Mouse (Mus musculus): ENCODE results near the gene Rab25.
"Not testable (repeated sequence)": the region's sequence is repeated elsewhere in the genome, so short reads cannot be mapped to it uniquely, and the experiment has no call there.

Gene Rab25

DNA sequence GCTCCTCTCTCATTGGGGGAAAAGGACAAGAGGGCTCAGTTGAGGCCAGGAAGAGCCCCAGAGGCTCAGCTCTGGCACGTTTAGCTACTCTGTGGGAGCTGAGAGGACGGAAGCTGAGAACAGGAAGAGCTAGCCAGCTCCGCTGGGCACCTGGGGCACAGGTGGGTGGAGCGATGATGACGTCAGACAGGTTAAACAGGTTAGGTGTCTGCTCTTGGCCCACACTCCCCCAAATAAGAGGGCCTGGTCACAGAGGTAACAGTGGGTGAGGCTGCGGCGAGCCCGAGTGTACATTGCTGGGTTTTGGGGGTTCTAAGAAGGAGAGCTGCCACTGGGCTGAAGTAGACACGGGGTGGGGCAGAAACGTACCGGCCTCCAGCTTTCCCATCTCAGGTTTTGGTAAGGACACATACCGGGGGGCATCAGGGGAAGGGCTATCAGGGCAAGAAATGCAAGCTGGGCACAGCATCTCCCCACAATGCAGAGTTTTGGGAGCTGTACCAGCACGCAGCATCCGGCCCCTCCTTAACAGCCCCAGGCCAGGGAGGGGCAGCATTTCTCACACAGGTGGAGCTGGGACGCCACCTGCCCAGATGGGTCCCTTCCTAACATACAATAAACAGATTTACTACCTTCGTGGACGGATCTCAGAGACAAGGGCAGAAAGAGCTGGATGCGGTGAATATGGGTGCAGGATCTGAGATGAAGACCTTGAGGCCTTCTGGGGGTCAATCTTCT, at the start of gene Rab25:
Gene Rab25 (minus strand): TSS at position 121 of the 738 bp plus-strand sequence.
- Histone ChIP-seq H3K4me3 (replicated peaks; ENCODE audit: low read length) (peak within 1 kb of the TSS; percentile 37), H3K36me3 (ENCODE audit: insufficient read depth, low read length) (peaks cover 23% of the 10 kb centered on the region), H3K9me3 (ENCODE audit: low read length) (no peaks in the 10 kb centered on the region), H3K27me3 (ENCODE audit: insufficient read depth, low read length) (no peaks in the 10 kb centered on the region), H3K4me1 (replicated peaks; ENCODE audit: low read depth, low read length) (peaks cover 83% of the 10 kb centered on the region)
- TF ChIP-seq POU5F1 (IDR thresholded peaks at IDR 0.05; ENCODE audit: borderline replicate concordance, low read length) (no peak), NANOG (IDR thresholded peaks at IDR 0.05; ENCODE audit: borderline replicate concordance, low read length) (no peak), CTCF (conservative IDR thresholded peaks at IDR 0.05; ENCODE audit: low read length) (no peak)

DNA sequence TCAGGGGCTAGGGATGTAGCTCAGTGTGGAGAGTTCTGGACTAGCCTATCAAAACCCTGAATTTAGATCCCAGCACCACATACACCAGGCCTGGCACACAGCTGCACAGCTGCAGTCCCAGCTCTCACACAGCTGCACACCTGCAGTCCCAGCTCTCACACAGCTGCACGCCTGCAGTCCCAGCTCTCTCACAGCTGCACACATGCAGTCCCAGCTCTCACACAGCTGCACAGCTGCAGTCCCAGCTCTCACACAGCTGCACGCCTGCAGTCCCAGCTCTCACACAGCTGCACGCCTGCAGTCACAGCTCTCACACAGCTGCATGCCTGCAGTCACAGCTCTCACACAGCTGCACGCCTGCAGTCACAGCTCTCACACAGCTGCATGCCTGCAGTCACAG, 48.4 kb upstream of the Rab25 start:
- H3K36me3 ChIP-seq (ENCODE audit: insufficient read depth, low read length); H3K9me3 ChIP-seq (ENCODE audit: low read length); H3K4me3 ChIP-seq (replicated peaks; ENCODE audit: low read length); H3K27me3 ChIP-seq (ENCODE audit: insufficient read depth, low read length): not testable (repeated sequence)
- peaks cover 45% of the 10 kb centered on the region for H3K4me1 ChIP-seq (replicated peaks; ENCODE audit: low read depth, low read length)

DNA sequence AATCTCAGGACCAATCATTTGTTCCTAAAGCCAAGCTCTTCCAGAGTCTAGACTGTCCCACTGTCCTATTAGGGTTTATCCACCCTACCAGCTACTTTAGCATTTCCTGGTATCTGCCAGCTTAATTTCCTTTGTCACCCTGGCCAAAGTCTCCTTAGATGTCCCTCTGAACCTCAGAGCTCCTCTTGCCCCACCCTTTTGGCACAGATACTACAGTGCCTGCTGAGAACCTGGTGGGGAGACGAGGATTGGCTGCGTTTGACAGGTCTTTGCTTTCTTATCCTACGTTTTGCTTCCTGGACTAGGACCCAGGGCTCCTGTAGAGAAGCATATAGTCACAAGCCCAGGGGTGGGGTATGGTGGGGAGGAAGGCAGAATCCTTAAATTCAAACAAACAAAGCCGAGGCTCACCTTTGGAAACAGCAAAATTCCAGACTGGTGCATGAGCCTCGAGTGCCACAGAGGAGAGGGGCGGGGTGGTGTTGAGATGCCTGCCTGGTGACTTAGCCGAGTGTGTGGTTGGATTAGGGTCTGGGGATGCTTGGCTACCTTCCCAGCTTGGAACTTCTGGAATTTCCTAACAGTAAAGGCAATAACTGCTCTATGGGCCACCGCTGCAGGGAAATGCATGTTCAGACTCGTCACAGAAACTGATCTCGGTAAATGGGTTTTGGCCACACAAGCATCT, 45.9 kb upstream of the Rab25 start:
- peaks cover 66% of the 10 kb centered on the region for H3K4me1 ChIP-seq (replicated peaks; ENCODE audit: low read depth, low read length)
- TF ChIP-seq NANOG (IDR thresholded peaks at IDR 0.05; ENCODE audit: borderline replicate concordance, low read length) = no peak
- no peak for TF ChIP-seq CTCF (conservative IDR thresholded peaks at IDR 0.05; ENCODE audit: low read length)
- TF ChIP-seq POU5F1 (IDR thresholded peaks at IDR 0.05; ENCODE audit: borderline replicate concordance, low read length) = no peak
- no peaks in the 10 kb centered on the region for H3K9me3 ChIP-seq (ENCODE audit: low read length)
- no peaks in the 10 kb centered on the region for H3K27me3 ChIP-seq (ENCODE audit: insufficient read depth, low read length)
- no peak overlapping the region for H3K4me3 ChIP-seq (replicated peaks; ENCODE audit: low read length)
- peaks cover 24% of the 10 kb centered on the region for H3K36me3 ChIP-seq (ENCODE audit: insufficient read depth, low read length)

DNA sequence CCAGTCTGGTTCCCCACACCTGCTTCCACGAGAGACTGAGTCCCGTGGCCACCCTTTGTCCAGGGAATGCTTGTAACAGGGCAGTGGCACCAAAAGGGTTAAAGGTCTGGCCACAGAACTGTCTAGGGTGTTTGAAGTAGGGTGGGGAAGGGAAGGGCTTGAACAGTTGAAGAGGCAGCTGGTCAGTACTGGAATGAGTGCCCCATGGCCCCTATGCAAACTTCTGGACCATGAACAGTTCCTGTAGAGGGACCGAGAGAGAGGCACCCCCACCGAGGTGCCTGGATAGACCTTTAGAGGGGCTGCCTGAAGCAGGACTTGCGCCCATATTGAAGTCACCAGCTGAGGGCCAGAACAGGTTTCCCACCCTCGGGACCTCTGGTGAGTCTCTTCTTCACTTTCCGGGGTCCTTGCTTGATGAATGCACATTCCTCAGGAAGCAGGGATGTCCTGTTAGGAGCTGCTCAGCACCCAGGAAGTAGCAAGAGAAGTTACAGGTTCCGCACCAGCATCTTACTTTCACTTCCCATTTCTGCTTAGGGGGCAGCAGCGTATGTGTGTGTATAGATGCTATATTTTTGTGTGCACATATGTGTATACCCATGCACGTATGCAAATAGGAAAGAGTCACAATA, 45.0 kb upstream of the Rab25 start:
- Histone ChIP-seq H3K4me1 (replicated peaks; ENCODE audit: low read depth, low read length) (peaks cover 75% of the 10 kb centered on the region), H3K9me3 (ENCODE audit: low read length) (no peaks in the 10 kb centered on the region), H3K4me3 (replicated peaks; ENCODE audit: low read length) (peak overlapping the region; percentile 23; the same call in 1 of the 2 replicates), H3K36me3 (ENCODE audit: insufficient read depth, low read length) (peaks cover 34% of the 10 kb centered on the region), H3K27me3 (ENCODE audit: insufficient read depth, low read length) (no peaks in the 10 kb centered on the region)
- TF ChIP-seq NANOG (IDR thresholded peaks at IDR 0.05; ENCODE audit: borderline replicate concordance, low read length) (no peak), POU5F1 (IDR thresholded peaks at IDR 0.05; ENCODE audit: borderline replicate concordance, low read length) (no peak), CTCF (conservative IDR thresholded peaks at IDR 0.05; ENCODE audit: low read length) (no peak)

DNA sequence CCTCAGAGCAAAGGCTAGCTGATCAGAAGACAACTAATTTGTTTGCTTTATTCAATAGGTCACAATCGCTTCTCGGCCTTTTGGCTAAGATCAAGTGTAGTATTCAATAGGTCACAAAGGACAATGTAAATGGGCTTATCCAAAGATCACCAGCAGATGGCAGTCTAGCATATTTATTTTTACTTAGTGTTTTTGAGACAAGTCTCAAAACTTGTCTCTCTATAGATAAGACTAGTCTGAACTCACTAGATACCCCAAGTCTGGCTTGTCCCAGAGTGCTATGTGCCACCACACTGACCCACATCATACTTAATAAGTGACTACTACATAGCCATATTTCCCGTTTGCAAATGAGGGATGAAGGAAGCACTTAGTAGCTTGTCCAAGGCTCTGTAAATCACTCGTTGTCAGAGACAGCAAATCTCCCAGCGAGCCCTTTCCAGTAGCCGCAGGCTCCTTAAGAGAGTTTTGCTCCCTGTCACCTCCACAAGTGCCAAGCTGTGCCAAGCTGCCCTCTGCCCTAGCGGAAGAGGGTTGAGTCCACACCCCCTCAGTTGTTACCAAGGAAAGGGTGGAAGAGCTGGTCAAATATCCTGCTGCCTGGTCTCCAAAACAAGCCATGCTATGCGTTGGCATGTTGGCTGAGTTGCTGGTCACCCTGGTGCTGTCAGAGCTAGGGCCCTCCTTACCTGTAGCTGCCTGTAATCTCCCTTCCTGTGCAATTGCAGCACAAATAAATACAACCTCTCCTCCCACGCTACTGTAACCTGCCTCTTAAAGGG, 44.0 kb upstream of the Rab25 start:
- no peaks in the 10 kb centered on the region for H3K27me3 ChIP-seq (ENCODE audit: insufficient read depth, low read length)
- no peak for TF ChIP-seq NANOG (IDR thresholded peaks at IDR 0.05; ENCODE audit: borderline replicate concordance, low read length)
- no peak for TF ChIP-seq POU5F1 (IDR thresholded peaks at IDR 0.05; ENCODE audit: borderline replicate concordance, low read length)
- peak; percentile 67 for TF ChIP-seq CTCF (conservative IDR thresholded peaks at IDR 0.05; ENCODE audit: low read length)
- H3K4me3 ChIP-seq (replicated peaks; ENCODE audit: low read length) = peak overlapping the region; percentile 23; the same call in 1 of the 2 replicates
- H3K36me3 ChIP-seq (ENCODE audit: insufficient read depth, low read length) = peaks cover 43% of the 10 kb centered on the region
- H3K9me3 ChIP-seq (ENCODE audit: low read length) = no peaks in the 10 kb centered on the region
- peaks cover 84% of the 10 kb centered on the region for H3K4me1 ChIP-seq (replicated peaks; ENCODE audit: low read depth, low read length)

DNA sequence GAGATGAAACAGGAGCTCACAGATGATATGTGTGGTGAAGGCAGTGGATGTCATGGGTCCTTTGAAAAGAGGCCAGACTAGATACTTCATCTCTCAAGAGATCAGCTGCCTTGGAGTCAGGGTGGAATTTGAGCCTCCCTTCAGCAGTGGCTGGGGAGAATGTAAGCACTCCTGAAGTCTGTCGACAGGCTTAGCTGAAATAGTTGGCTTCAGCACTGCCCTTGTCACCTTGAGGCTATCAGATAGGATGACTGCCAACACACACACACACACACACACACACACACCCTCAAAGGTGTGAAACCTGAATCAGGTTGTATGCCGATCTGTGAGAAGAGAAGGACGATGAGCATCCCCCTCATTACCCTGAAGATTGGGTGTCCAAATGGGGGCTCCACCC, 42.9 kb upstream of the Rab25 start:
- Histone ChIP-seq H3K4me1 (replicated peaks; ENCODE audit: low read depth, low read length) (peaks cover 88% of the 10 kb centered on the region), H3K36me3 (ENCODE audit: insufficient read depth, low read length) (peaks cover 54% of the 10 kb centered on the region), H3K27me3 (ENCODE audit: insufficient read depth, low read length) (no peaks in the 10 kb centered on the region), H3K9me3 (ENCODE audit: low read length) (no peaks in the 10 kb centered on the region), H3K4me3 (replicated peaks; ENCODE audit: low read length) (no peak overlapping the region)
- TF ChIP-seq POU5F1 (IDR thresholded peaks at IDR 0.05; ENCODE audit: borderline replicate concordance, low read length) (no peak), CTCF (conservative IDR thresholded peaks at IDR 0.05; ENCODE audit: low read length) (no peak), NANOG (IDR thresholded peaks at IDR 0.05; ENCODE audit: borderline replicate concordance, low read length) (no peak)

DNA sequence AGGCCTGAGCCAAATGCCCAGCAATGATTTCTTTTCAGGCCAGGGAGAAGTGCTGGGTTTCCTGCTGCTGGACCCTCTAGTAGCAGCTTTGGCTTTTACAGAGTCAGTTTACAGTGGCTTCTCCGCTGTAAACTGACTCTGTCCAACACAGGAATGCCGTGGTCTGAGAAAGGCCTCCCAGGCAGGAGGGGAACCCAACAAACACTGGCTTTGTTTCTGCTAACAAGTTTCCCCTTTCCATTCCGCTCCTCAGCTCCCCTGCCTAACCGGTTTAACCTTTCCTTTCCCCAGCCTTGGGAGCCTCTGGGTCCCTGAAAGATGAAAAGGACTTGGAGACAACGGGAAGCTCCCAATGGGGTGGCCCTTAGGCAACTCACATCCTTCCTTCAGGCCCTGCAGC, 42.1 kb upstream of the Rab25 start:
- Histone ChIP-seq H3K36me3 (ENCODE audit: insufficient read depth, low read length) (peaks cover 60% of the 10 kb centered on the region), H3K9me3 (ENCODE audit: low read length) (no peaks in the 10 kb centered on the region), H3K27me3 (ENCODE audit: insufficient read depth, low read length) (no peaks in the 10 kb centered on the region), H3K4me1 (replicated peaks; ENCODE audit: low read depth, low read length) (peaks cover 94% of the 10 kb centered on the region), H3K4me3 (replicated peaks; ENCODE audit: low read length) (no peak overlapping the region)
- TF ChIP-seq POU5F1 (IDR thresholded peaks at IDR 0.05; ENCODE audit: borderline replicate concordance, low read length) (no peak), CTCF (conservative IDR thresholded peaks at IDR 0.05; ENCODE audit: low read length) (no peak), NANOG (IDR thresholded peaks at IDR 0.05; ENCODE audit: borderline replicate concordance, low read length) (no peak)

DNA sequence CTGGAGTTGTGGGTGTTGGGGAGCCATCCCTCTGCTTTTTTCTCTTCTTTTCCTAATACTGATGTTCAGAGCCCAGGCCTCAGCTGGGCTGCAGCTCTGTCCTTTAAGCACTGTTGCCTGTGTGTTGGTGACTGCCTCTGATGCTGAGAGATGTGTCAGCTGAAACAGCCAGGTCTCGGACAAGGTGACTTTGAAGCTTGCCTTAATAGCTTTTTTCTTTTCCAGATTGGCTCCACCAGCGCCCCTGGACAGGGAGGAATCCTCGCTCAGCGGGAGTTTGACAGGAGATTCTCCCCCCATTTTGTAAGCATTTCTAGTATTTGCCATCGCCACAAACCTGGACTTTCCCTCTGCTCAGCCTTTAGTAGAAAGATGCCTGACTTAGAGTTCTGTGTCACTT, 38.5 kb upstream of the Rab25 start:
- peak overlapping the region; percentile 48 for H3K4me3 ChIP-seq (replicated peaks; ENCODE audit: low read length)
- H3K27me3 ChIP-seq (ENCODE audit: insufficient read depth, low read length) = no peaks in the 10 kb centered on the region
- peaks cover 90% of the 10 kb centered on the region for H3K36me3 ChIP-seq (ENCODE audit: insufficient read depth, low read length)
- no peaks in the 10 kb centered on the region for H3K9me3 ChIP-seq (ENCODE audit: low read length)
- TF ChIP-seq POU5F1 (IDR thresholded peaks at IDR 0.05; ENCODE audit: borderline replicate concordance, low read length) (no peak), NANOG (IDR thresholded peaks at IDR 0.05; ENCODE audit: borderline replicate concordance, low read length) (peak; percentile 47; the same call in 1 of the 2 replicates)
- peaks cover 97% of the 10 kb centered on the region for H3K4me1 ChIP-seq (replicated peaks; ENCODE audit: low read depth, low read length)

All from E14TG2a.4 (cell line).